ENCODE assay signal across 8 mouse cellular contexts in the genomic region with DNA sequence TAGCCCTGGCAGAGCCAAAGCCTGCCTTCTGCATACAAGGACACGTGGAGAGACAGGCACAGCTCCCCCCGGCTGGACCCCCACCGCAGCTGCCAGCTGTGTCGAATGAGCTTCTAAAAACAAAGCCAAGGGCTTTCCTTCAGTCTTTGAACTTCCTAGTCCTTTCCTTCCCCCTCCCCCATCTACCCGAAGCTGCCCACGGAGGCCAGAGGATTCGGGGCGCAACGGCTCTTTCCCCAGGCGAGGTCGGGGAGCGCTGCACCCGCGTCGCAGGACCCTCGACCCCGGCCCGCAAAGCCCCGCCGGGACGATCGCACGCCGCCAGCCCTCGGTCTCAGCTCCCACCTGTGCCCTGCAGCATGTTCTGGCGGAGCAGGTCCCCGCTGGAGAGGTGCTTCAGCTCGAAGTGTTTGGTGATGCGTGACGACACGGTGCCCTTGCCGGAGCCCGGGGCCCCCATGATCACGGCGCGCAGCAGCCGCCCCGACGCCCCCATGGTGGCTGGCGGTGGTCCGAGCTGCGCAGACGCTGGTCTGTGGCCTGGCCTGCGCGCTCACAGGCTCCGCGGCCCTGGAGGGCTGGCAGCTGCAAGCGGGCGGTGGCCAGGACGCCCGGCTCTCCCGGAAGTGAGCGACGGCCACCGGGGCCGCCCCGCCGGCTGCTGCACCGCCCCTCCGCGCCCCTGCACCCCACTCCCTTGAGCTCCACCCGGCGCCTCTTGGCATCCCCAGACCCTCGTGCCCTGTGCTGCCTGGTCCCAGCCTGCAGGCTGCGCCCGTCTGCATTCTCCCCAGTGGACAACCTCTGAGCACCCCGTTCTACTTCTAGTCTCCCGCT. TPM values are rescaled to one million over a fixed set of nuclear protein-coding genes. Genes with fewer than 3 reads are reported as not detected.
DNase-seq lines count a peak whose midpoint lies in the region; ATAC-seq and TF ChIP-seq lines count a peak whose summit lies in the region.

Gene Ak3, minus strand, starts transcription at position 628 of the 837 bp plus-strand sequence.

- H3K36me3 ChIP-seq in hindbrain, embryonic 12.5 days, result no peaks in the 10 kb centered on the region

- CTCF ChIA-PET in Patski (lab: Charles Lee), result interaction anchor here (0.7 to 1.2 kb wide), 4 partner anchors 9 to 223 kb away, joined by 3 to 4 read pairs (median 4); no protein-coding TSS in a partner anchor

- DNase-seq in Patski (ENCODE audit: low read depth, low spot score), result no peak
- DNase-seq in cerebellum, postnatal 14 days, result peak; percentile 71 to 76
- peak; percentile 44 to 58 for DNase-seq in frontal cortex, postnatal 25 days (ENCODE audit: low spot score in 2 of 2)
- DNase-seq in layer of hippocampus, postnatal 25 days (ENCODE audit: extremely low spot score in 1 of 2, low spot score in 1 of 2), result peak; percentile 57 to 58
- peak; percentile 90 for DNase-seq in lung, postnatal 10 days
- DNase-seq in ovary, postnatal 14 days (ENCODE audit: low spot score), result peak; percentile 73
- DNase-seq in thymus, postnatal 14 days, result peak; percentile 89

- H3K4me2 ChIP-seq in hindbrain, embryonic 12.5 days (replicated peaks), result peak within 1 kb of the TSS; percentile 74

- POLR2A ChIA-PET in Patski (lab: Charles Lee), result interaction anchor here (0.6 to 2.2 kb wide), 6 partner anchors 11 to 500 kb away, joined by 3 to 7 read pairs (median 4); no protein-coding TSS in a partner anchor

- peak within 1 kb of the TSS; percentile 80 for H3K4me3 ChIP-seq in hindbrain, embryonic 12.5 days

- no peaks in the 10 kb centered on the region for H3K9me3 ChIP-seq in hindbrain, embryonic 12.5 days (replicated peaks)

- TF ChIP-seq CTCF in Patski (IDR thresholded peaks at IDR 0.05), result peak; percentile 55

- no peaks in the 10 kb centered on the region for H3K27me3 ChIP-seq in Patski
- H3K27me3 ChIP-seq in hindbrain, embryonic 12.5 days, result no peaks in the 10 kb centered on the region

- peak within 1 kb of the TSS; percentile 83 for H3K27ac ChIP-seq in hindbrain, embryonic 12.5 days

- H3K4me1 ChIP-seq in hindbrain, embryonic 12.5 days, result peaks cover 15% of the 10 kb centered on the region

- peak; percentile 80 for ATAC-seq in Patski
- ATAC-seq in hindbrain, embryonic 12.5 days (ENCODE audit: low FRiP score), result peak; percentile 90

- in situ Hi-C loops in Patski (cut with MboI; ENCODE audit: low pct_unique_long_range_greater_than_20kb), result no loop called here

- WGBS in hindbrain, embryonic 12.5 days, result under 1% methylated on average over 65 of the region's 68 CpGs

- H3K9ac ChIP-seq in hindbrain, embryonic 12.5 days, result peak within 1 kb of the TSS; percentile 81

RNA-seq across cellular contexts. Expression of gene Ak3, which starts in this region (rescaled TPM):
- 112 TPM for polyA plus RNA-seq in Patski (2021)
- polyA plus RNA-seq in hindbrain, embryonic 12.5 days (2016; fragmentation: Nextera tagmentation; extraction: Ambion mirVana), result 69.3 and 75.5 TPM in 2 replicates
- 10 to 100 TPM; 52.3 to 54.3 TPM for total RNA-seq in layer of hippocampus, postnatal 25 days (2021)
